Mouse (Mus musculus) erythroblast, embryonic 14.5 days (primary cell): Measurements from ENCODE around the gene Mid1.

Experiments
- GATA1 ChIP-seq: IDR thresholded peaks from 2 replicates; pipeline ENCODE4 v1.6.1; 2012; ENCODE audit warnings: low read length, inconsistent platforms, mixed read lengths
- TAL1 ChIP-seq: IDR thresholded peaks from 3 replicates; pipeline ENCODE4 v1.6.1; 2012; ENCODE audit warnings: low read length, inconsistent platforms, mixed read lengths

- TF ChIP-seq GATA1, result no peak
- no peak for TF ChIP-seq TAL1
These were observed 178.8 kb downstream of the Mid1 start for GRCm38 (mm10) chrX:169863841-169864240.
